Mouse (Mus musculus): ENCODE measurements around the gene Mindy4. TPM values are rescaled to one million over a fixed set of nuclear protein-coding genes. Genes with fewer than 3 reads are reported as not detected.

Mindy4 gene
- polyA plus RNA-seq, 1 experiment = not detected

DNA sequence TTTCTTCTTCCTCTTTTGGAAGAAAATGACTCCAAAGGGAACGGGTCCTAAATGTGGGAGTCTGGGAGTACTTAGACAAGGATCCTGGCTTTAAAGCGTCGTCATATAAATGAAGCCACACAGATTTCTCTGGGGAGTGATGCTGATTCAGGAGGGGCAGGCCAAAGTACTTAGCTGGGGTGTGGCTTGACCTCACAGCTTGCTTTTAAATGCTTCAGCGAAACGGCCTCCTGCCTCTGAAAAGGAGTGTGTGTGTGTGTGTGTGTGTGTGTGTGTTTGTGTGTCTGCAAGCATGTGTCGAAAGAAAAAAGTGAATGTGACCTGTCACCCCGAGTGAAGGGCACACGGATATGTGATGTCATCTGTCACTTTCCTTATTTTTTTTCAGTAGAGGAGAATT lies 36.7 kb downstream of the Mindy4 start:
- no peak for TF ChIP-seq GATA1 (IDR thresholded peaks at IDR 0.05; ENCODE audit: low read length)

DNA sequence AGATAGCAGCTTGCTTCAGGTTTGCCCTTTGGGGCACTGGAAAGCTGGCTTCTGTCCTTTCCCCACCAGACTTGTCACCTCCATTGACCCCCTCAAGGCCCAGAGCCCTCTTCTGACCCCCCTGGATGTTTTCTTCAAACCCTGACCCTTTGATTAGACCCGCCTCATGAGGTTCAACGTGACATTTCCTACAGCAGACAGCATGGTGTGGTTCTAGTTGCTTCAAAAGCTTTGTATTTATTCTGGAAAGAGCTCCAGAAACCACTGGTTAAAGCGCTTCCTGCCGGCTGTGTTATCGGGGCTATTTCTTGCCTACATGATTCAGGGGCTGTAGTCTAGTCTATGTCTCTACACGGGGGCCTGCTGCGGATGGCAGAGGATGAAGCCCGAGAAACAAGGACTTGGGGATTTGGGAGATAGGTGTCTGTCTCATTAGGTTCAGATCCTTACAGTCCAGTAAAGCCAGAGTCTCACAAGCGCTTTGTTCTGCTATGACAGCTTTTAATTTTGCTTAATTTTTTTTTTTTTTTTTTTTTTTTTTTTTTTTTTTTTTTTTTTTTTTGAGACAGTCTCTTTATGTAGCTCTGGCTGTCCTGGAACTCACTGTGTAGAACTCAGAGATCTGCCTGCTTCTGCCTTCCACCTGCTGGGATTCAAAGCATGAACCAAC lies 37.5 kb downstream of the Mindy4 start:
- no peak for TF ChIP-seq GATA1 (IDR thresholded peaks at IDR 0.05; ENCODE audit: low read length)

DNA sequence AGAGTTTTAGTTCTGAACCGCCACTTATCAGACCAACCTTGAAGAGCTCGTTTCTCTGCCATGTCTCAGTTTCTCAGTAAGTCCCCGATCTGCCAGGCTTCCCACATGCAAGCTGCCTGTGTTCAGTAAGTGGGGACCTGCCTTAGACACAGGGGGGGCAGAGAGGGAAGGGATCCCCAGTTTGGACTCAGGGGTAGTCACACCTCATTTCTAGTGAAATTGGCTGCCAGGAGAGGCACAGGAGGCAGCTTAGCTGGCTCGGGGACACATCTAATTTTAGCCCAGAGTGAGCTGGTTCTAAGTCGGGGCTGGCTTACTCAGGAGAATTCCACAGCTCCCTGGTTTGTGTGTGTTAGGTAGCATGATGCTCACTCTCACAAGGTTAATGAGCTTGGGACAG lies 38.3 kb downstream of the Mindy4 start:
- TF ChIP-seq GATA1 (IDR thresholded peaks at IDR 0.05; ENCODE audit: low read length) = no peak

DNA sequence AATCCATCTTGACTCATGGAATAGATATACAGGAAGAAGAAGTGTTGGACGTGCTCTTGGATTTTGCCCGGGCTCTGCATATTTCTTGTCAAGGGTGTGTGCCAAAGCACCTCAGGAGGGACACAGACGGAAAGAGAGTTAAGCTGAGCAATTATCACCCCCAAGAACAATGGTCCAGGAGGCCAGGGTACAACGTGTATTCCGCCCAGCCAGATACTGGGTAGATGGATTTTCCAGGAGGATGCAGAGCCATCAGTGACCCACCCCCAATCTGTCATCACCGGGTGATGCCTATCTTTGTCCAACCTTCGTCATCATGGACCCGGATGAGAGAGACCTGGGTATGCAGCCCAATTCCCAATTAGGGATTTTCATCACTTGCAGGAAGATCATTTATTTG lies 42.5 kb downstream of the Mindy4 start:
- TF ChIP-seq GATA1 (IDR thresholded peaks at IDR 0.05; ENCODE audit: low read length) = no peak

DNA sequence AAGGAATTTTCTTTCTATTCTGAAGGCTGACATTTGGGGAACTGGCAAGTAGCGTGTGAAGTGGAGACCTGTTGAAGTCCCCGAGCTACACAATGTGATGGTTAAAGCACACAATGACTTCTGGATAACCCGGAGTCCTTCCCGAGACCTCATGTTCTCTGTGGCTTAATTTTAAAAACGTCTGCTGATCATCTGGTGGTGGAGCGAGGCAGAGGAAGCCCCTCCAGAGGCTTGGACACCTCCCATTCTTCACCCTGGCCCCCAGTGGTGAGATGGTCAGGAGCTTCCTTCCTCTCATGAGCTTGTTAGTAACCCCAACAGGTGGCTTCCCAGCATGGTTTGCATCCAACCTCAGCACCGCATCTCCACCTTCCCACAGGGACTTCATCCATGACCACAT lies 43.3 kb downstream of the Mindy4 start:
- TF ChIP-seq GATA1 (IDR thresholded peaks at IDR 0.05; ENCODE audit: low read length) = no peak

DNA sequence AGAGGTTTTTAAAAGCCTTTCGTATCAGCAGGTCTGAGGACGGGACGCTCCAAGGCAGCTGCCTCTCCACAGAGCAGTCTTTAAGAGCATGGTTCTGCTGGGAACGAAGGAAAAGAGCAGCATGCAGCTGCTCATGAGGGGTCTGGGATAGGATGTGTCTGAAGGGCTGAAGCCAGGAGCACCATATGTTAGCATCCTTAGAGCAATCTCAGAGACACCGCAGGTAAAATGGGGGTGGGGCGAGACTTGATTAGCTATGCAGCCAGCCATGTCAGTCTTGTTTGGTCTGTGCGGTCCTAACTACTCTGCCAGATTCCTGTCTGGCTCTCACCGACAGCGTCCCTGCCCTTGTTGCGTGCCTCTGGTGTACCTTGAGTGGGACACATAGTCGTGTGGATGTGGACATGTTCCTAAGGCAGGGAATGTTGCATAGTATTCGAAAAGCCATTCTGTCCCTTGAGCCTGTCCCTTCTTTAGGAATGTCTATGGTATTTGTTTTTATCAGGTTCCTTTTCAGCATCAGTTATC lies 43.8 kb downstream of the Mindy4 start:
- no peak for TF ChIP-seq GATA1 (IDR thresholded peaks at IDR 0.05; ENCODE audit: low read length)

DNA sequence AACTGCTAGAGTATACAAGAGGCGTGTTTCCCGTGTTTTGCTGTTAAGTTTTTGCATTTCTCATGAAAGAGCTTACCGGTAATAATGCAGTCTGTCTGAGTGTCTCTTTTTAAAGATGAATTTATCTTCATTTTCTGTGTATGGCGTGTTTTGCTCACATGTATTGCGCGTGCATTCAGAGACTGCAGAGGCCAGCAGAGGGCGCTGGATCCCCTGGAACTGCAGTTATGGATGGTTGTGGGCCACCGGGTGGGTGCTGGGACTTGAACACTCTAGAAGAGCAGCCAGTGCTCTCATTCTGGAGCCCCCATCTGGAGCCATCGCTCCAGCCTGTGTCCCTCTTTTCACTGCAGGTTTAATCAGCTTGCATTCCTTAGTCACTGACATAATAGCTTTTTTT lies 46.1 kb downstream of the Mindy4 start:
- no peak for TF ChIP-seq GATA1 (IDR thresholded peaks at IDR 0.05; ENCODE audit: low read length)

DNA sequence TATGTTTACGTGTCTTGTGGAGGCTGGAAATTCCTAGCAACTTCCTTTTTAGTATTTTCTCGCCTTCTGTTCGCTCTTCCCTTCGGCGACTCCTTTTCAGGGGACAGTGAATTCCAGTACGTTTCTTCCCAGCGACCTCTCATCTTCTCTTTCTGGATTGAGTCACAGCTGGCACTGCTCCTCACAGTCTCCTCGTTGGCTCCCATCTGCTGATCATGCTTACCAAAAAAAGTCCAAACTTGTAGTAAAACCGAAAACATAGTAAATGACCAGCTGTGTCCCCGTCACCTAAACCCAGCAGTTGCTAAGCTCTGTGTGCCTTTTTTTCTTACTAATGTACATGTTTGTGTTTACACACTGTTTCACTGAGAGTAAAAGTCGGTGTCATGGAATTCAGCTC lies 47.6 kb downstream of the Mindy4 start:
- no peak for TF ChIP-seq GATA1 (IDR thresholded peaks at IDR 0.05; ENCODE audit: low read length)

DNA sequence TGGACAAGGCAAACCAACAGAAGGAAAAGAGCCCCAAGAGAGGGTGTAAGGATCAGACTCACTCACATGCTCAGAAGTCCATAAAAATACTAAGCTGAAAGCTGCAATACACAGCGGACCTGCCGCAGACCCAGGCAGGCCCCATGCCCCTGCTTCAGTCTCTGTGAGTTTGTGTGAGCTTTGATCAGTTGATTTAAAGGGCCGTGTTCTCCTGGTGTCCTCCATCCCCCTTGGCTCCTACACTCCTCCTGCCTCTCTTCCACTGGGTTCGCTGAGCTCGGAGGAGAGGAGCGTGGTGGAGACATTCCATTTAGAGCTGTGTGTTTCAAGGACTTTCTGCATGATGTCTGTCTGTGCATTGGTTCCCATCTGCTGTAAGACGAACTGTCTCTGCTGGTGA lies 48.4 kb downstream of the Mindy4 start:
- no peak for TF ChIP-seq GATA1 (IDR thresholded peaks at IDR 0.05; ENCODE audit: low read length)

DNA sequence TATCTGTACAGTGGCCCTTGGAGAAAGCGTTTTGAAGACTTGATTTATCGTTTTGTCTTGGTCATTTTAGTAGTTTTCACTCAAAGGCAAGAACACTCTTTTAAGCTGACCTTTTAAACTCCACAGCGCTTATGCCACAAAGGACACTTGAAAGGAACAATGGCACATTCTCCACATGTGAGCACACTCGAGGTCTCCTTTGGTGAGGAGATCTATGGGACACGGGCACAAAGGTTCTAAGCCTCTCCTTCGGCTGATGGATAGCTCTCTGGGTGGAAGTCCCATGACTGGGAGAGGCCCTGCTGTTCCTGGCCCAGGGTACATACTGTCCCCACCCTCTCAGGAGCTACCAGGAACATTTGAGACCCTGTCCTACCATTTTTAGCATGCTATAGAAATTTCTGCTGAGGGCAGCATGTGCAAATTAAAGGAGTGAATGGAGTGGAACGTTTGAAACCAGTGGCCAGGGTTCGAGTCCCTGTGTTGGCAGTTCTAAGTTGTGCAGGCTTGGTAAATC lies 49.6 kb downstream of the Mindy4 start:
- TF ChIP-seq GATA1 (IDR thresholded peaks at IDR 0.05; ENCODE audit: low read length) = no peak

DNA sequence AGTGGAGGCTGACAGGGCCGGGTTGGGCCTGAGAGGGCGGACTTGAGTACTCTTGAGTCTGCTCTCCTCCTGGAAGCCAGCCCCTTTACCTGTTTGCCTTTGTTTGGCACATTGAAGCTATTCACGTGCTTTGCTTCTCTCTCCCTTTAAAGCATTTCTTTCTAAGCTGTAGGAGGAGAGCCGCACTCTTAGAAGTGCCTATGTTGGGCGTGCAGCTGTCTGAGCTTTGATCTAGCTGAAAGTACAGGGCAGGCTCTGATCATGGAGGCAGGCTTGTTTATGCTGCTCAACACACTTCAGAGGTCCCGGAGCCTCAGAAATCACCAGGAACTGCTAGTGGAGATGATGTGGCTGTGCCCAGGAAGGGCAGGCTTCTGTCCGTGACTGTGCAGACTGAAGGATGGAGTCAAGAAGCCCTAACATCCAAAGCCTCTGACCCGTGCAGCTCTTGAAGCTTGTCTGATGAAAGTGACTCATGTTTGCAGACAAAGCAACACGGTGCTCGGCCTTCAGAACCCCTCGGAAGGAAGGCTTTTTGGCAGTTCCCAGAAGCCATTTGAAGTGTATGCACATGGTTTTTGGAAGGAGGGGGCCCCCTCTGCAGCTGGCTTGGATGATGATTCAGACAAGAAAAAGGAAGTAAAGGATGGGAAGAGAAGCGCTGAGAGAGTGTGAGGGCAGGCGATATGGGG lies 53.5 kb downstream of the Mindy4 start:
- no peak for TF ChIP-seq GATA1 (IDR thresholded peaks at IDR 0.05; ENCODE audit: low read length)

DNA sequence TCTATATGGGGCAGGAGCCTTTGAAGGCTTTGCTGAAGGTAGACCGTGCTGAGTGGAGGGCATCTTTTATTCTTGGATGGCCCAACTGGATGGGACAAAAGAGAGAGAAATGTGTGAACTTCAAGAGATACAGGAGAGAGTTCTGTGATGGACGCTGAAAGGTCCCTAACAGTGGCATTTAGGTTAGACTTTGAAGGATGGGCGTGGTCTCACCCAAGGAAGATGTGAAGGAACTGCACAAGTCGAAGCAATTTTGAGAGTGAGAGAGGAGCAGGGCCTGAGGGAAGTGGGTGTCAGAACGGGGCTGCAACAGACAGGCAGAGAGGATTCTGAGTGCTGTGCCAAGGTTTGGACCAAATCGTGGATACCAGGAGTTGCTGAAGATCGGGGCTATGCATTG lies 54.1 kb downstream of the Mindy4 start:
- no peak for TF ChIP-seq GATA1 (IDR thresholded peaks at IDR 0.05; ENCODE audit: low read length)

DNA sequence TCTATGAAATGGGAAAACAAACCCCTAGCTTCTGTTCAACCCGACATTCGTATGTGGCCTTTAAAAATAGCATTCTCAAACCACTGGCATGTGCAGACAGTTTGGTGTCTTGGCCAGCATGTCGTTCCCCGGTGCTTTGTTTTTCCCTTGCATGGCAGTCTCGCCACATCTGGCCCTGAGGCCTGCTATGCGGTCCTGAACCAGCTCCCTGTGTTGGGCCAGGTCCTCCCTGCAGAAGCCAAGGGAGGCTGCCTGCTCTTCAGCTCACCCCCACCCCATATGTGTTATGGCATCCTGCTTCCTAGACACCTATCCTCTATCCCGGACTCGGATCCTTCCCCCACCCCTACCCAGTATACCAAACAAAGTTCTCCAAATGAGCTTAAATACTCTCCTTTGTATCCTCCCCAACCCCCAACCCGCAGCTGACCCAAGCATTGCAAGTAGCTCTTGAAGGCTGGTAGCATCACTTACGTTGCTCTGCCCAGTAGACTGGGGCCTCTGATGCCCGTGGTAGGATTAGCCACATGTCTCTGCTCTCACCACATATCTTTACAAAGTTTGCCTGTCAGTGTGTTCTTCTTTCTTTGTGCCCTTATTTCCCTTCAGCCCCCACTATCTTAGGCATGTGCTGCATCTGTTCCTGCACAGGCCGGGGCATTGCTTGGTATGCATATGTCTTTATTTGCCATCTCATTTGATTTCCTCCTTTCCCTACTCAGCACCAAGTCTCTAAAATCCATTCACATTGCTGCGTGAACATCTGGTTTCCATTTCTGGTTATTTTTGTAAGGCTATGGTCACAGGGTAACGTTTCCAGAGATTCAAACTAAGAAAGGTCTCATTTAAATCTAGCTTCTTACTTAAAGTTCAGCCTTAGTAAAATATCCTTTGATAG lies 55.5 kb downstream of the Mindy4 start:
- TF ChIP-seq GATA1 (IDR thresholded peaks at IDR 0.05; ENCODE audit: low read length) = no peak

DNA sequence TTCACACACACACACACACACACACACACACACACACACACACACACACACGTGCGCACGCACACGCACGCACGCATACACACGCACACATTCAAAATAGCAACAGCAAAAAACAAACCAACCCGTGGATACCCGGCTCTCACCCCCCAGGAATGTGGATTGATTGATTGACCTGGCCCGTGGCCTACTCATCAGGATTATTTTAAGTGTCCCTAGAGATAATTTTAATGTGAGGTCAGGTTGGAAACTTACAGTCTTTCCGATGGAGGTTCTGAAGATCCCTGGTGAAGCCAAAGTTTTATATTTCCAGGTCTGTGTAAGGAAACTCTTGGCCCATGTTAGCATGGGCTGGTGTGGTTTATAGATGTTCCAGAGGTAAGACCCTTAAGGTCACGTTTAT lies 59.0 kb downstream of the Mindy4 start:
- no peak for TF ChIP-seq GATA1 (IDR thresholded peaks at IDR 0.05; ENCODE audit: low read length)

DNA sequence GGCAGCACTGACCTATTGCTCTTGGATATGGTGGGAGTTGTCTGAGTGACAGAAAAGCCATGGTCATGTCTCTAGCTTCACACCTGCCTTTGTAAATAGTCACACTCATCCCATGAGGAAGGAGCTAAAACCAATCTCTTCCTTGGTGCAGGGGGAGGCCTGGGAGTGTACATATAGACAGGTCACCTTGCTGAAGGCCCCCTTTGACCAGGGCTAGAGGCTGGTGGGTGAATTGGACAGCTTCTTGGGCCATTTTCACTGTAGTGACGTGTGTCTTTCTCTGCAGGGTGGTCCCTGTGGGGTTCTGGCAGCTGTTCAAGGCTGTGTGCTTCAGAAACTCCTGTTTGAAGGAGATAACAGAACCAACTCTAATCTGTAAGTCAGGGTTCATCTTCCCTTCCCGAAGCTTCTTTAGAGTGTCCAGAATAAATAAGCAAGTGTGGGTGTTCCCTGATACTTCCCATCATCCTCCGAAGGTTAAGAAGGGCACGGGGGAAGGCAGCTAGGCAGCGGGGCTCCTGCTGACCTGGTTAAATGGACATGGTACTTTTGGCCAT lies 60.4 kb downstream of the Mindy4 start:
- TF ChIP-seq GATA1 (IDR thresholded peaks at IDR 0.05; ENCODE audit: low read length) = no peak
